Mouse (Mus musculus): ENCODE measurements at regions not wholly inside any gene's neighbourhood (a gene's known extent, or its start where the extent isn't known, plus 50 kb on each side); places are given as distances from the start of the nearest gene placed in this dataset.

GRCm38 (mm10) chr16:55745094-55745493 is 93.6 kb downstream of the Nfkbiz start:
- ATAC-seq (ENCODE audit: low FRiP score) (no peak), DNase-seq (ENCODE audit: low spot score) (no peak)
- WGBS: 82% methylated on average over 3 of the region's 3 CpGs

GRCm38 (mm10) chr16:55741099-55741863 is 97.4 kb downstream of the Nfkbiz start:
- no peak for DNase-seq (ENCODE audit: low spot score)
- ATAC-seq (ENCODE audit: low FRiP score): no peak
- Histone ChIP-seq H3K9me3 (ENCODE audit: control insufficient read depth, low read length) (no peaks in the 10 kb centered on the region), H3K4me2 (replicated peaks) (no peak overlapping the region), H3K36me3 (replicated peaks; ENCODE audit: control insufficient read depth, insufficient read depth) (no peaks in the 10 kb centered on the region), H3K27ac (no peak overlapping the region), H3K27me3 (ENCODE audit: control insufficient read depth, insufficient read depth, low read length) (no peaks in the 10 kb centered on the region), H3K9ac (no peak overlapping the region), H3K4me1 (replicated peaks; ENCODE audit: control insufficient read depth, insufficient read depth, low read length) (no peaks in the 10 kb centered on the region), H3K4me3 (replicated peaks; ENCODE audit: low read length) (no peak overlapping the region)
- WGBS: 95% methylated on average over 2 of the region's 2 CpGs

More at GRCm38 (mm10) chr16:55745094-55745493, 93.6 kb downstream of the Nfkbiz start:
- no peak overlapping the region for H3K4me3 ChIP-seq (replicated peaks; ENCODE audit: low read length)
- no peak overlapping the region for H3K4me2 ChIP-seq (replicated peaks)
- H3K9me3 ChIP-seq (ENCODE audit: control insufficient read depth, low read length): no peaks in the 10 kb centered on the region
- H3K27ac ChIP-seq: no peak overlapping the region
- no peaks in the 10 kb centered on the region for H3K4me1 ChIP-seq (replicated peaks; ENCODE audit: control insufficient read depth, insufficient read depth, low read length)
- no peaks in the 10 kb centered on the region for H3K36me3 ChIP-seq (replicated peaks; ENCODE audit: control insufficient read depth, insufficient read depth)
- H3K9ac ChIP-seq: no peak overlapping the region
- no peaks in the 10 kb centered on the region for H3K27me3 ChIP-seq (ENCODE audit: control insufficient read depth, insufficient read depth, low read length)

- H3K4me2 ChIP-seq (replicated peaks): no peak overlapping the region
- H3K36me3 ChIP-seq (replicated peaks; ENCODE audit: control insufficient read depth, insufficient read depth): no peaks in the 10 kb centered on the region
- H3K4me1 ChIP-seq (replicated peaks; ENCODE audit: control insufficient read depth, insufficient read depth, low read length): no peaks in the 10 kb centered on the region
- H3K4me3 ChIP-seq (replicated peaks; ENCODE audit: low read length): no peak overlapping the region
- no peaks in the 10 kb centered on the region for H3K27me3 ChIP-seq (ENCODE audit: control insufficient read depth, insufficient read depth, low read length)
- no peak for ATAC-seq (ENCODE audit: low FRiP score)
- H3K9ac ChIP-seq: no peak overlapping the region
- 83% methylated on average over 4 of the region's 4 CpGs for WGBS
- no peak for DNase-seq (ENCODE audit: low spot score)
- no peak overlapping the region for H3K27ac ChIP-seq
- no peaks in the 10 kb centered on the region for H3K9me3 ChIP-seq (ENCODE audit: control insufficient read depth, low read length)
These were observed 100.0 kb downstream of the Nfkbiz start for GRCm38 (mm10) chr16:55738741-55739140.

GRCm38 (mm10) chr16:55735476-55735968 is 103.2 kb downstream of the Nfkbiz start:
- DNase-seq (ENCODE audit: low spot score): no peak
- ATAC-seq (ENCODE audit: low FRiP score): no peak
- Histone ChIP-seq H3K36me3 (replicated peaks; ENCODE audit: control insufficient read depth, insufficient read depth) (no peaks in the 10 kb centered on the region), H3K9me3 (ENCODE audit: control insufficient read depth, low read length) (no peaks in the 10 kb centered on the region), H3K4me3 (replicated peaks; ENCODE audit: low read length) (no peak overlapping the region), H3K4me2 (replicated peaks) (no peak overlapping the region), H3K27me3 (ENCODE audit: control insufficient read depth, insufficient read depth, low read length) (no peaks in the 10 kb centered on the region), H3K9ac (no peak overlapping the region), H3K27ac (no peak overlapping the region), H3K4me1 (replicated peaks; ENCODE audit: control insufficient read depth, insufficient read depth, low read length) (no peaks in the 10 kb centered on the region)
- 96% methylated on average over 7 of the region's 7 CpGs for WGBS

GRCm38 (mm10) chr16:55734301-55734700 is 104.4 kb downstream of the Nfkbiz start:
- ATAC-seq (ENCODE audit: low FRiP score): no peak
- no peak overlapping the region for H3K9ac ChIP-seq
- H3K4me2 ChIP-seq (replicated peaks): no peak overlapping the region
- H3K27ac ChIP-seq: no peak overlapping the region
- DNase-seq (ENCODE audit: low spot score): no peak
- no peaks in the 10 kb centered on the region for H3K36me3 ChIP-seq (replicated peaks; ENCODE audit: control insufficient read depth, insufficient read depth)
- WGBS: 85% methylated on average over 11 of the region's 11 CpGs
- no peak overlapping the region for H3K4me3 ChIP-seq (replicated peaks; ENCODE audit: low read length)
- H3K4me1 ChIP-seq (replicated peaks; ENCODE audit: control insufficient read depth, insufficient read depth, low read length): no peaks in the 10 kb centered on the region
- no peaks in the 10 kb centered on the region for H3K27me3 ChIP-seq (ENCODE audit: control insufficient read depth, insufficient read depth, low read length)
- no peaks in the 10 kb centered on the region for H3K9me3 ChIP-seq (ENCODE audit: control insufficient read depth, low read length)

- Histone ChIP-seq H3K4me2 (replicated peaks) (no peak overlapping the region), H3K9ac (no peak overlapping the region), H3K36me3 (replicated peaks; ENCODE audit: control insufficient read depth, insufficient read depth) (no peaks in the 10 kb centered on the region), H3K9me3 (ENCODE audit: control insufficient read depth, low read length) (no peaks in the 10 kb centered on the region), H3K4me1 (replicated peaks; ENCODE audit: control insufficient read depth, insufficient read depth, low read length) (no peaks in the 10 kb centered on the region), H3K27ac (no peak overlapping the region), H3K4me3 (replicated peaks; ENCODE audit: low read length) (no peak overlapping the region), H3K27me3 (ENCODE audit: control insufficient read depth, insufficient read depth, low read length) (no peaks in the 10 kb centered on the region)
- 73% methylated on average over 4 of the region's 4 CpGs for WGBS
- DNase-seq (ENCODE audit: low spot score) (no peak), ATAC-seq (ENCODE audit: low FRiP score) (no peak)
These were observed 104.9 kb downstream of the Nfkbiz start for GRCm38 (mm10) chr16:55733751-55734150.

GRCm38 (mm10) chr16:55731003-55731402 is 107.7 kb downstream of the Nfkbiz start:
- DNase-seq (ENCODE audit: low spot score) (no peak), ATAC-seq (ENCODE audit: low FRiP score) (no peak)
- Histone ChIP-seq H3K9ac (no peak overlapping the region), H3K27ac (no peak overlapping the region), H3K4me2 (replicated peaks) (no peak overlapping the region), H3K36me3 (replicated peaks; ENCODE audit: control insufficient read depth, insufficient read depth) (no peaks in the 10 kb centered on the region), H3K4me3 (replicated peaks; ENCODE audit: low read length) (no peak overlapping the region), H3K4me1 (replicated peaks; ENCODE audit: control insufficient read depth, insufficient read depth, low read length) (no peaks in the 10 kb centered on the region), H3K9me3 (ENCODE audit: control insufficient read depth, low read length) (no peaks in the 10 kb centered on the region), H3K27me3 (ENCODE audit: control insufficient read depth, insufficient read depth, low read length) (no peaks in the 10 kb centered on the region)
- 90% methylated on average over 8 of the region's 8 CpGs for WGBS

- H3K27ac ChIP-seq: no peak overlapping the region
These were observed 112.2 kb downstream of the Nfkbiz start for GRCm38 (mm10) chr16:55726538-55726937.

GRCm38 (mm10) chr16:55720430-55720829 is 118.3 kb downstream of the Nfkbiz start:
- Histone ChIP-seq H3K4me3 (replicated peaks; ENCODE audit: low read length) (no peak overlapping the region), H3K27me3 (ENCODE audit: control insufficient read depth, insufficient read depth, low read length) (no peaks in the 10 kb centered on the region), H3K9ac (no peak overlapping the region), H3K27ac (no peak overlapping the region), H3K9me3 (ENCODE audit: control insufficient read depth, low read length) (no peaks in the 10 kb centered on the region), H3K36me3 (replicated peaks; ENCODE audit: control insufficient read depth, insufficient read depth) (no peaks in the 10 kb centered on the region), H3K4me1 (replicated peaks; ENCODE audit: control insufficient read depth, insufficient read depth, low read length) (no peaks in the 10 kb centered on the region), H3K4me2 (replicated peaks) (no peak overlapping the region)
- WGBS: 71% methylated on average over 3 of the region's 3 CpGs
- no peak for ATAC-seq (ENCODE audit: low FRiP score)
- DNase-seq (ENCODE audit: low spot score): no peak

More at GRCm38 (mm10) chr16:55726538-55726937, 112.2 kb downstream of the Nfkbiz start:
- DNase-seq (ENCODE audit: low spot score) (no peak), ATAC-seq (ENCODE audit: low FRiP score) (no peak)
- no peaks in the 10 kb centered on the region for H3K36me3 ChIP-seq (replicated peaks; ENCODE audit: control insufficient read depth, insufficient read depth)
- no peak overlapping the region for H3K4me2 ChIP-seq (replicated peaks)
- H3K4me3 ChIP-seq (replicated peaks; ENCODE audit: low read length): no peak overlapping the region
- H3K27me3 ChIP-seq (ENCODE audit: control insufficient read depth, insufficient read depth, low read length): no peaks in the 10 kb centered on the region
- H3K9ac ChIP-seq: no peak overlapping the region
- no peaks in the 10 kb centered on the region for H3K9me3 ChIP-seq (ENCODE audit: control insufficient read depth, low read length)
- no peaks in the 10 kb centered on the region for H3K4me1 ChIP-seq (replicated peaks; ENCODE audit: control insufficient read depth, insufficient read depth, low read length)
- 73% methylated on average over 3 of the region's 3 CpGs for WGBS
